Mouse (Mus musculus): ENCODE measurements around the gene Kcnh1.

Kcnh1 gene

GRCm38 (mm10) chr1:192268878-192269277, 78.3 kb downstream of the Kcnh1 start:
- DNase-seq (ENCODE audit: low spot score in 2 of 2), result no peak

- no peak for DNase-seq (ENCODE audit: low spot score in 2 of 2)
These were observed 79.3 kb downstream of the Kcnh1 start for GRCm38 (mm10) chr1:192269911-192270310.

- DNase-seq (ENCODE audit: low spot score in 2 of 2), result no peak
These were observed 87.3 kb downstream of the Kcnh1 start for GRCm38 (mm10) chr1:192277801-192278385.

GRCm38 (mm10) chr1:192284340-192284739, 93.8 kb downstream of the Kcnh1 start:
- no peak for DNase-seq (ENCODE audit: low spot score in 2 of 2)

- no peak for DNase-seq (ENCODE audit: low spot score in 2 of 2)
These were observed 94.4 kb downstream of the Kcnh1 start for GRCm38 (mm10) chr1:192284950-192285349.

GRCm38 (mm10) chr1:192288456-192288855, 97.9 kb downstream of the Kcnh1 start:
- no peak for DNase-seq (ENCODE audit: low spot score in 2 of 2)

- DNase-seq (ENCODE audit: low spot score in 2 of 2), result no peak
These were observed 100.7 kb downstream of the Kcnh1 start for GRCm38 (mm10) chr1:192291286-192291685.

GRCm38 (mm10) chr1:192293391-192293790, 102.8 kb downstream of the Kcnh1 start:
- no peak for DNase-seq (ENCODE audit: low spot score in 2 of 2)

- DNase-seq (ENCODE audit: low spot score in 2 of 2), result no peak
These were observed 103.3 kb downstream of the Kcnh1 start for GRCm38 (mm10) chr1:192293921-192294320.

GRCm38 (mm10) chr1:192295243-192295860, 104.8 kb downstream of the Kcnh1 start:
- DNase-seq (ENCODE audit: low spot score in 2 of 2), result no peak

- DNase-seq (ENCODE audit: low spot score in 2 of 2), result no peak
These were observed 105.3 kb downstream of the Kcnh1 start for GRCm38 (mm10) chr1:192295902-192296301.

- DNase-seq (ENCODE audit: low spot score in 2 of 2), result no peak
These were observed 107.0 kb downstream of the Kcnh1 start for GRCm38 (mm10) chr1:192297481-192298128.

- DNase-seq (ENCODE audit: low spot score in 2 of 2), result no peak
These were observed 109.8 kb downstream of the Kcnh1 start for GRCm38 (mm10) chr1:192300417-192300816.

- no peak for DNase-seq (ENCODE audit: low spot score in 2 of 2)
These were observed 113.0 kb downstream of the Kcnh1 start for GRCm38 (mm10) chr1:192303615-192304014.

GRCm38 (mm10) chr1:192305155-192305554, 114.6 kb downstream of the Kcnh1 start:
- DNase-seq (ENCODE audit: low spot score in 2 of 2), result no peak

- no peak for DNase-seq (ENCODE audit: low spot score in 2 of 2)
These were observed 116.5 kb downstream of the Kcnh1 start for GRCm38 (mm10) chr1:192307055-192307454.

- no peak for DNase-seq (ENCODE audit: low spot score in 2 of 2)
These were observed 120.7 kb downstream of the Kcnh1 start for GRCm38 (mm10) chr1:192311298-192311697.

- no peak for DNase-seq (ENCODE audit: low spot score in 2 of 2)
These were observed 121.4 kb downstream of the Kcnh1 start for GRCm38 (mm10) chr1:192311851-192312438.

- DNase-seq (ENCODE audit: low spot score in 2 of 2), result no peak
These were observed 121.9 kb downstream of the Kcnh1 start for GRCm38 (mm10) chr1:192312446-192312845.

- no peak for DNase-seq (ENCODE audit: low spot score in 2 of 2)
These were observed 122.4 kb downstream of the Kcnh1 start for GRCm38 (mm10) chr1:192312998-192313397.

GRCm38 (mm10) chr1:192313571-192313972, 123.0 kb downstream of the Kcnh1 start:
- DNase-seq (ENCODE audit: low spot score in 2 of 2), result no peak

- no peak for DNase-seq (ENCODE audit: low spot score in 2 of 2)
These were observed 123.5 kb downstream of the Kcnh1 start for GRCm38 (mm10) chr1:192314044-192314443.

Measured in spleen, postnatal 10 days (tissue).